Mouse (Mus musculus) macrophage (primary cell): Measurements from ENCODE around the gene Gm49630. TPM values are rescaled to one million over a fixed set of nuclear protein-coding genes. Genes with fewer than 3 reads are reported as not detected.
"Not testable (repeated sequence)": the region's sequence is repeated elsewhere in the genome, so short reads cannot be mapped to it uniquely, and the experiment has no call there.

Experiments
- H3K27ac ChIP-seq: fragments of 350-480 bp; formaldehyde crosslinking; 2 replicates; pipeline ENCODE4 v1.9.0; 2021
- H3K36me3 ChIP-seq: fragments of 350-480 bp; formaldehyde crosslinking; 2 replicates; pipeline ENCODE4 v1.9.0; 2021; ENCODE audit errors: inconsistent target
- H3K4me3 ChIP-seq: fragments of 350-480 bp; formaldehyde crosslinking; 2 replicates; pipeline ENCODE4 v1.9.0; 2021; ENCODE audit errors: inconsistent target
- H3K79me2 ChIP-seq: fragments of 350-480 bp; formaldehyde crosslinking; 2 replicates; pipeline ENCODE4 v1.9.0; 2021; ENCODE audit errors: inconsistent target
- WGBS: methylation state at CpG from one replicate; pipeline ENCODE4 v1.1.7; 2026; ENCODE audit warnings: inconsistent platforms; ENCODE audit not compliant: missing documents; 5-methylcytosine and 5-hydroxymethylcytosine counted together
- polyA plus RNA-seq: library from polyadenylated mRNA; stranded (reverse); fragments of 250-400 nt; gene quantifications from 3 replicates; pipeline ENCODE4 v1.2.4, GENCODE M21; 2018; ENCODE audit warnings: inconsistent platforms

The Gm49630 gene
- polyA plus RNA-seq, 1 experiment from 2014 or later = not detected

- not testable (repeated sequence) for H3K36me3 ChIP-seq, H3K27ac ChIP-seq, H3K79me2 ChIP-seq, H3K4me3 ChIP-seq
- WGBS = no CpG with 5 or more reads among the region's 8 CpGs
Measured at GRCm38 (mm10) chr17:7326415-7326814, 45.4 kb downstream of the Gm49630 start.

- H3K36me3 ChIP-seq, H3K27ac ChIP-seq, H3K4me3 ChIP-seq, H3K79me2 ChIP-seq: not testable (repeated sequence)
- WGBS = 97% methylated on average over 3 of the region's 5 CpGs
Measured at GRCm38 (mm10) chr17:7324346-7324745, 47.4 kb downstream of the Gm49630 start, which contains the start of gene Tcp10a. Gene Tcp10a (plus strand): TSS chr17:7324646.

- H3K36me3 ChIP-seq, H3K27ac ChIP-seq, H3K4me3 ChIP-seq, H3K79me2 ChIP-seq: not testable (repeated sequence)
- 58% methylated on average over 6 of the region's 6 CpGs for WGBS
Measured at GRCm38 (mm10) chr17:7319789-7320188, 52.0 kb downstream of the Gm49630 start.

- WGBS = 0% methylated on average over 1 of the region's 8 CpGs
- not testable (repeated sequence) for H3K36me3 ChIP-seq, H3K79me2 ChIP-seq, H3K4me3 ChIP-seq, H3K27ac ChIP-seq
Measured at GRCm38 (mm10) chr17:7315693-7316382, 55.9 kb downstream of the Gm49630 start.

GRCm38 (mm10) chr17:7306278-7307196 lies 65.2 kb downstream of the Gm49630 start:
- not testable (repeated sequence) for H3K79me2 ChIP-seq, H3K27ac ChIP-seq, H3K36me3 ChIP-seq, H3K4me3 ChIP-seq
- 60% methylated on average over 8 of the region's 8 CpGs for WGBS

Other genes with a start within 250 kb of the Gm49630 start
- gene Rps6ka2, start 201.9 kb downstream of the Gm49630 start, polyA plus RNA-seq = 5.0 to 8.7 TPM (median 6.5 TPM) in 3 replicates
- gene Tcp10a, start 47.3 kb downstream of the Gm49630 start, polyA plus RNA-seq = not detected in 3 replicates
- not detected in 3 replicates for gene Ttll2, start 19.3 kb downstream of the Gm49630 start, polyA plus RNA-seq
- gene Unc93a2, start 13.5 kb upstream of the Gm49630 start, polyA plus RNA-seq = not detected in 3 replicates